Comparison of ENCODE assay signal across 8 mouse cellular contexts in genomic region chr19:7056248-7057087, GRCm38 (mm10). TPM values are rescaled to one million over a fixed set of nuclear protein-coding genes. Genes with fewer than 3 reads are reported as not detected.
DNase-seq lines count a peak whose midpoint lies in the region; ATAC-seq and TF ChIP-seq lines count a peak whose summit lies in the region.

Gene Macrod1, plus strand, starts transcription at chr19:7056810.

- H3K4me1 ChIP-seq in hindbrain, embryonic 13.5 days (replicated peaks): peaks cover 24% of the 10 kb centered on the region

- no peaks in the 10 kb centered on the region for H3K9me3 ChIP-seq in hindbrain, embryonic 13.5 days

- no peak for TF ChIP-seq CTCF in Patski (IDR thresholded peaks at IDR 0.05)

- peak; percentile 12 for ATAC-seq in Patski
- ATAC-seq in hindbrain, embryonic 13.5 days (ENCODE audit: low FRiP score): peak; percentile 88

- no peak for DNase-seq in Patski (ENCODE audit: low read depth, low spot score)
- peak; percentile 84 for DNase-seq in cerebellum, adult 9-11 months
- DNase-seq in frontal cortex, postnatal 25 days (ENCODE audit: low spot score in 2 of 2): peak; percentile 70 to 71
- DNase-seq in layer of hippocampus, postnatal 25 days (ENCODE audit: extremely low spot score in 1 of 2, low spot score in 1 of 2): peak; percentile 69 to 72
- peak; percentile 77 for DNase-seq in lung, postnatal 14 days
- DNase-seq in right cerebral cortex, adult 18-20 months: peak; percentile 86
- DNase-seq in urinary bladder, postnatal 14 days (ENCODE audit: low spot score): peak; percentile 79

- in situ Hi-C loops in Patski (cut with MboI; ENCODE audit: low pct_unique_long_range_greater_than_20kb): loop anchor here (5.0 kb wide), 1 partner anchor 361 kb away; the partner anchor contains the start of gene 2700081O15Rik

- H3K4me2 ChIP-seq in hindbrain, embryonic 13.5 days: peak within 1 kb of the TSS; percentile 100

- 1% methylated on average over 68 of the region's 72 CpGs for WGBS in hindbrain, embryonic 13.5 days

- H3K36me3 ChIP-seq in hindbrain, embryonic 13.5 days: no peaks in the 10 kb centered on the region

- H3K27me3 ChIP-seq in Patski: no peaks in the 10 kb centered on the region
- peaks cover 64% of the 10 kb centered on the region for H3K27me3 ChIP-seq in hindbrain, embryonic 13.5 days

- H3K9ac ChIP-seq in hindbrain, embryonic 13.5 days: peak within 1 kb of the TSS; percentile 79

- H3K4me3 ChIP-seq in hindbrain, embryonic 13.5 days: peak within 1 kb of the TSS; percentile 66

- CTCF ChIA-PET in Patski (lab: Charles Lee): interaction anchor here (1.1 to 2.8 kb wide), 4 partner anchors 12 to 135 kb away, joined by 3 to 11 read pairs (median 6); partner anchors contain the start of gene Stip1

- POLR2A ChIA-PET in Patski (lab: Charles Lee): interaction anchor here (0.7 to 2.1 kb wide), 4 partner anchors 17 to 1232 kb away, joined by 3 to 7 read pairs (median 3); partner anchors contain the start of gene Cox8a

- no peak within 1 kb of the TSS for H3K27ac ChIP-seq in hindbrain, embryonic 13.5 days

RNA-seq across cellular contexts. Expression of gene Macrod1, which starts in this region (rescaled TPM):
- polyA plus RNA-seq in Patski (2021): 33.9 TPM
- polyA plus RNA-seq in hindbrain, embryonic 13.5 days (2015; fragmentation: Nextera tagmentation; extraction: Ambion mirVana): 4.2 and 5.3 TPM in 2 replicates
- total RNA-seq in layer of hippocampus, postnatal 25 days (2021): 10 to 100 TPM; 16.4 to 22.0 TPM
